Mouse (Mus musculus) cerebellum, adult 2 months (tissue): ENCODE measurements at regions not wholly inside any gene's neighbourhood (a gene's known extent, or its start where the extent isn't known, plus 50 kb on each side); places are given as distances from the start of the nearest gene placed in this dataset.

Experiments
- CTCF ChIP-seq: fragments of 200-500 bp; IDR thresholded peaks from 2 replicates; pipeline ENCODE4 v1.5.1; 2011; ENCODE audit warnings: low read depth, mild to moderate bottlenecking, control low read depth, low read length, moderate library complexity, borderline replicate concordance; ENCODE audit not compliant: insufficient read depth
- POLR2A ChIP-seq: fragments of 200-500 bp; IDR thresholded peaks from 2 replicates; pipeline ENCODE4 v1.6.1; 2011; ENCODE audit warnings: low read length, control low read depth, borderline replicate concordance; ENCODE audit not compliant: insufficient read depth

DNA sequence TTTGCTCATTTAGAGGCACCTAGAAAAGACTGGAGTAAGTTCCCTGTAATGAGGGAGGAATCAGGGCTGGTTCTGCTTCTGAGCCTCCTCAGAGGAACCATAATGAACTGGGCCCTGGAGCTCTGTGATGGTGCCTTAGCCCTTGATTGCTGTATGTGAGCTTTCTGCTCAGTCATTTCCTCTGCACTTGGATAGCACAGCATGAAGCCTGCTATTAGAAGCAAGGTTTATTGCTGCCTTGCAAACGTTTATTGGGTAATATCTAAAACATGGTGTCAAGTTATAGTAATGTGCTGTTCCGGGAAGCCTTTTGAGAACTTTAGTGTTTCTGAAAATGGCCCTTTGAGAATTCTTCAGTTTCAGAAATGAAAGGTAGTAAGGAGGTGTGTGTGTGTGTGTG is 201.5 kb downstream of the Lyplal1 start:
- no peak for TF ChIP-seq POLR2A
- TF ChIP-seq CTCF: no peak
